Mouse (Mus musculus): ENCODE data around the gene Mrpl30.

DNA sequence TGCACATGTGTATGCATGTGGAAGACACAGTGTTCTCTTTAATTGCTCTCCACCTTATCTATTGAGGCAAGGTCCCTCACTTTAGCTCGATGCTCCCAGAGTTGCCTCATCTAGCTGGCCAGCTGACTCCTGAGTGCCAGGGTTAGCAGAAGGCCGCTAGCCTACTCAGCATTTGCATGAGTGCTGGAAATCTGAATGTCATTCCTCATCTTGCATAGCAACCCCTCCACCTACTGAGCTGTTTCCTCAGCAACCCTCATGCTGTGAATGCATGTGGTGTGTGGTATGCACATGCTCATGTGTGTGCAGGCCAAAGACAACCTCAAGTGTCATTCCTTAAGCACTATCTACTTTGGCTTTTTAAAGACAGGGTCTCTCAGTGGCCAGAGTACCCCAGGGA is 39.6 kb upstream of the Mrpl30 start:
- TF ChIP-seq POLR2A (IDR thresholded peaks at IDR 0.05; ENCODE audit: control insufficient read depth, low read depth, low read length) (no peak), CTCF (IDR thresholded peaks at IDR 0.05; ENCODE audit: control insufficient read depth, insufficient read depth, insufficient replicate concordance, low read depth, low read length) (no peak)
